Mouse (Mus musculus) T-helper 17 cell (primary cell): ENCODE results near the gene Fer1l4.

Experiments
- in situ Hi-C, 2 experiments: fragments of 300-600 bp; cut with MboI, MseI; formaldehyde crosslinking; loops; 1 replicate in 1 of 2; 2 replicates in 1 of 2; pipeline ENCODE4 v1.15.1; 2025; ENCODE audit warnings: high pct_unique_total_duplicates in 2 of 2

Gene Fer1l4

GRCm38 (mm10) chr2:156018106-156018505, 34.6 kb downstream of the Fer1l4 start:
- in situ Hi-C loops: no loop called here

- in situ Hi-C loops: no loop called here
These were observed 44.7 kb downstream of the Fer1l4 start, which contains the start of the genes 6430550D23Rik and Ergic3 for GRCm38 (mm10) chr2:156007888-156008532. Gene 6430550D23Rik, minus strand, starts transcription at chr2:156007977. Gene Ergic3, plus strand, starts transcription at chr2:156008045.

GRCm38 (mm10) chr2:156005393-156005792, 47.4 kb downstream of the Fer1l4 start:
- in situ Hi-C loops: no loop called here

GRCm38 (mm10) chr2:155991863-155992321, 60.9 kb downstream of the Fer1l4 start:
- in situ Hi-C loops: no loop called here

- in situ Hi-C loops: no loop called here
These were observed 61.6 kb downstream of the Fer1l4 start for GRCm38 (mm10) chr2:155991151-155991550.

- in situ Hi-C loops: no loop called here
These were observed 63.7 kb downstream of the Fer1l4 start for GRCm38 (mm10) chr2:155989085-155989484.

GRCm38 (mm10) chr2:155987131-155987530, 65.6 kb downstream of the Fer1l4 start:
- in situ Hi-C loops: no loop called here

- in situ Hi-C loops: no loop called here
These were observed 67.0 kb downstream of the Fer1l4 start for GRCm38 (mm10) chr2:155985776-155986175.

GRCm38 (mm10) chr2:155979328-155979991, 73.3 kb downstream of the Fer1l4 start:
- in situ Hi-C loops: no loop called here

- in situ Hi-C loops: no loop called here
These were observed 78.5 kb downstream of the Fer1l4 start for GRCm38 (mm10) chr2:155974087-155974731.

- in situ Hi-C loops: no loop called here
These were observed 79.4 kb downstream of the Fer1l4 start for GRCm38 (mm10) chr2:155973348-155973747.
